21 mouse cellular contexts compared by ENCODE assay signal in the genomic region with DNA sequence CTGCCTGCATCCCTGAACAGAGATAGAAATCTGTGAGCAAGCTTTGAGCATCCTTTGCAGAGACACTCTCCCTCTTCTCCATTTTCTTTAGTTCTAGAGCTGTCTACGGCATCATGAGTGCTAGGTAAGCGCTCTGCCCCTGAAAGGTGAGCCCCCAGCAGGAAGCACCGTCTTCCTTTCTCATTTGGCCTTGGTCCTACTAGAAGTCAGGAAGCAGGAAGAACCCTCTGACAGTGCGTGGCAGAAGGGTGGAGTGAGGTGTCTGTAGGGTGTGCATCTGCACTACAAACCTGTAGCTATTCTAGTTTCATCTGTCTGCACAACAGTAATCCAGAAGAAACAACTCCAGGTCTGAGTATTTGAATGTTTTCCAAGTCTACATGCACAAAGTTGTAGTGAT.
DNase-seq lines count a peak whose midpoint lies in the region; ATAC-seq lines count a peak whose summit lies in the region.
"Had no signal": no experiment of that assay in that cellular context is flagged by ENCODE, and none has a peak within 500 bp of the region (broad histone marks: within the 10 kb centered on the region; RNA-seq: fewer than 3 reads in every experiment).

No protein-coding gene starts in this region.

- DNase-seq in embryonic facial prominence, embryonic 10.5 days (ENCODE audit: low spot score): no peak
- no peak for DNase-seq in hindbrain, embryonic 10.5 days (ENCODE audit: low spot score)
- peak; percentile 12 for DNase-seq in thymus, postnatal 25 days
- DNase-seq in thymus, postnatal 0 days (ENCODE audit: low spot score): no peak
- DNase-seq: adrenal gland, adult 2 months; adrenal gland, postnatal 25 days; cerebellum, adult 8-10 months; cerebellum, postnatal 14 days; embryo, embryonic 11 days; gastrocnemius, postnatal 10 days; heart, adult 2 months; heart, postnatal 36 days had no signal

- H3K9ac ChIP-seq in embryonic facial prominence, embryonic 12.5 days: no peak overlapping the region
- no peak overlapping the region for H3K9ac ChIP-seq in hindbrain, embryonic 16.5 days (ENCODE audit: low read depth, low read length)
- H3K9ac ChIP-seq in limb, embryonic 13.5 days: no peak overlapping the region
- no peak overlapping the region for H3K9ac ChIP-seq in midbrain, embryonic 13.5 days (replicated peaks)
- H3K9ac ChIP-seq: embryonic facial prominence, embryonic 13.5 days; forebrain, embryonic 15.5 days; heart, embryonic 12.5 days; hindbrain, embryonic 13.5 days; intestine, embryonic 15.5 days had no signal

- 0 out of 2 replicates have a peak, but pooled peaks cover 5% of the 10 kb centered on the region for H3K9me3 ChIP-seq in embryonic facial prominence, embryonic 12.5 days
- peaks cover 7% of the 10 kb centered on the region; the same call in 1 of the 2 replicates for H3K9me3 ChIP-seq in embryonic facial prominence, embryonic 10.5 days
- peaks cover 10% of the 10 kb centered on the region; the same call in 1 of the 2 replicates for H3K9me3 ChIP-seq in hindbrain, embryonic 10.5 days
- peaks cover 2% of the 10 kb centered on the region; the same call in 1 of the 2 replicates for H3K9me3 ChIP-seq in hindbrain, embryonic 16.5 days (ENCODE audit: control insufficient read depth, low read length)
- H3K9me3 ChIP-seq in limb, embryonic 13.5 days: peaks cover 7% of the 10 kb centered on the region
- peaks cover 4% of the 10 kb centered on the region; the same call in 1 of the 2 replicates for H3K9me3 ChIP-seq in midbrain, embryonic 13.5 days
- H3K9me3 ChIP-seq: forebrain, embryonic 15.5 days; heart, embryonic 12.5 days; intestine, embryonic 15.5 days had no signal

- H3K4me3 ChIP-seq in embryonic facial prominence, embryonic 12.5 days: no peak overlapping the region
- H3K4me3 ChIP-seq in embryonic facial prominence, embryonic 10.5 days: no peak overlapping the region
- no peak overlapping the region for H3K4me3 ChIP-seq in hindbrain, embryonic 10.5 days
- no peak overlapping the region for H3K4me3 ChIP-seq in hindbrain, embryonic 16.5 days (ENCODE audit: low read length)
- no peak overlapping the region for H3K4me3 ChIP-seq in limb, embryonic 13.5 days
- H3K4me3 ChIP-seq in midbrain, embryonic 13.5 days (replicated peaks): no peak overlapping the region
- H3K4me3 ChIP-seq: embryonic facial prominence, embryonic 13.5 days; forebrain, embryonic 15.5 days; heart, adult 2 months; heart, embryonic 12.5 days; hindbrain, embryonic 13.5 days; intestine, embryonic 15.5 days had no signal

- H3K27me3 ChIP-seq in embryonic facial prominence, embryonic 12.5 days: no peaks in the 10 kb centered on the region
- no peaks in the 10 kb centered on the region for H3K27me3 ChIP-seq in embryonic facial prominence, embryonic 10.5 days (replicated peaks; ENCODE audit: low read depth, poor library complexity, severe bottlenecking)
- no peaks in the 10 kb centered on the region for H3K27me3 ChIP-seq in hindbrain, embryonic 10.5 days (ENCODE audit: insufficient read depth, poor library complexity, severe bottlenecking)
- no peaks in the 10 kb centered on the region for H3K27me3 ChIP-seq in hindbrain, embryonic 16.5 days (replicated peaks; ENCODE audit: control insufficient read depth, insufficient read depth, low read length)
- no peaks in the 10 kb centered on the region for H3K27me3 ChIP-seq in limb, embryonic 13.5 days
- no peaks in the 10 kb centered on the region for H3K27me3 ChIP-seq in midbrain, embryonic 13.5 days
- H3K27me3 ChIP-seq: embryonic facial prominence, embryonic 13.5 days; forebrain, embryonic 15.5 days; heart, embryonic 12.5 days; hindbrain, embryonic 13.5 days; intestine, embryonic 15.5 days had no signal

- H3K36me3 ChIP-seq in embryonic facial prominence, embryonic 12.5 days: no peaks in the 10 kb centered on the region
- peaks cover 3% of the 10 kb centered on the region; the same call in 1 of the 2 replicates for H3K36me3 ChIP-seq in embryonic facial prominence, embryonic 10.5 days (replicated peaks)
- no peaks in the 10 kb centered on the region for H3K36me3 ChIP-seq in hindbrain, embryonic 10.5 days
- no peaks in the 10 kb centered on the region for H3K36me3 ChIP-seq in hindbrain, embryonic 16.5 days (ENCODE audit: control insufficient read depth, insufficient read depth, low read length)
- 0 out of 2 replicates have a peak, but pooled peaks cover 4% of the 10 kb centered on the region for H3K36me3 ChIP-seq in limb, embryonic 13.5 days
- H3K36me3 ChIP-seq in midbrain, embryonic 13.5 days: peaks cover 4% of the 10 kb centered on the region; the same call in 1 of the 2 replicates
- H3K36me3 ChIP-seq: embryonic facial prominence, embryonic 13.5 days; forebrain, embryonic 15.5 days; heart, embryonic 12.5 days; hindbrain, embryonic 13.5 days; intestine, embryonic 15.5 days had no signal

- H3K4me2 ChIP-seq in embryonic facial prominence, embryonic 12.5 days (replicated peaks): no peak overlapping the region
- no peak overlapping the region for H3K4me2 ChIP-seq in hindbrain, embryonic 16.5 days (ENCODE audit: low read length)
- no peak overlapping the region for H3K4me2 ChIP-seq in limb, embryonic 13.5 days (replicated peaks)
- H3K4me2 ChIP-seq in midbrain, embryonic 13.5 days (replicated peaks): no peak overlapping the region
- H3K4me2 ChIP-seq: embryonic facial prominence, embryonic 13.5 days; forebrain, embryonic 15.5 days; heart, embryonic 12.5 days; hindbrain, embryonic 13.5 days; intestine, embryonic 15.5 days had no signal

- H3K4me1 ChIP-seq in embryonic facial prominence, embryonic 12.5 days: peaks cover 13% of the 10 kb centered on the region
- peaks cover 45% of the 10 kb centered on the region for H3K4me1 ChIP-seq in embryonic facial prominence, embryonic 10.5 days
- peaks cover 40% of the 10 kb centered on the region for H3K4me1 ChIP-seq in hindbrain, embryonic 10.5 days (replicated peaks)
- peaks cover 12% of the 10 kb centered on the region for H3K4me1 ChIP-seq in hindbrain, embryonic 16.5 days (ENCODE audit: control insufficient read depth, insufficient read depth, low read depth, low read length)
- H3K4me1 ChIP-seq in limb, embryonic 13.5 days: peaks cover 31% of the 10 kb centered on the region
- H3K4me1 ChIP-seq in midbrain, embryonic 13.5 days (replicated peaks): peaks cover 40% of the 10 kb centered on the region

- 70% methylated on average over 4 of the region's 4 CpGs for WGBS in embryonic facial prominence, embryonic 12.5 days
- 81% methylated on average over 4 of the region's 4 CpGs for WGBS in embryonic facial prominence, embryonic 10.5 days
- 79% methylated on average over 4 of the region's 4 CpGs for WGBS in hindbrain, embryonic 10.5 days
- 81% methylated on average over 4 of the region's 4 CpGs for WGBS in hindbrain, embryonic 16.5 days
- 81% methylated on average over 4 of the region's 4 CpGs for WGBS in limb, embryonic 13.5 days
- WGBS in midbrain, embryonic 13.5 days: 90% methylated on average over 4 of the region's 4 CpGs

- H3K27ac ChIP-seq in embryonic facial prominence, embryonic 12.5 days: peak overlapping the region; percentile 54; the same call in 1 of the 2 replicates
- H3K27ac ChIP-seq in embryonic facial prominence, embryonic 10.5 days (replicated peaks): no peak overlapping the region
- 0 out of 2 replicates have a peak overlapping the region, but pooled peaks have one; percentile 29 for H3K27ac ChIP-seq in hindbrain, embryonic 10.5 days
- no peak overlapping the region for H3K27ac ChIP-seq in hindbrain, embryonic 16.5 days (ENCODE audit: low read depth, low read length)
- H3K27ac ChIP-seq in limb, embryonic 13.5 days: peak overlapping the region; percentile 22; the same call in 1 of the 2 replicates
- no peak overlapping the region for H3K27ac ChIP-seq in midbrain, embryonic 13.5 days
- H3K27ac ChIP-seq: embryonic facial prominence, embryonic 13.5 days; forebrain, embryonic 15.5 days; heart, adult 2 months; hindbrain, embryonic 13.5 days; intestine, embryonic 15.5 days had no signal

- ATAC-seq in embryonic facial prominence, embryonic 12.5 days (ENCODE audit: insufficient number of reproducible peaks, insufficient read depth, low FRiP score, low TSS enrichment): no peak
- no peak for ATAC-seq in hindbrain, embryonic 16.5 days
- ATAC-seq in limb, embryonic 13.5 days (ENCODE audit: low FRiP score, low read depth): no peak
- ATAC-seq in midbrain, embryonic 13.5 days: no peak
- ATAC-seq: forebrain, embryonic 15.5 days; intestine, embryonic 15.5 days had no signal

Comparison
In these comparisons a context has a peak if more than half of its experiments do, and no peak if none do; other contexts are left out.
1. H3K27ac ChIP-seq: peak in embryonic facial prominence, embryonic 12.5 days (single experiment), hindbrain, embryonic 10.5 days (single experiment) and limb, embryonic 13.5 days (single experiment); none in embryonic facial prominence, embryonic 10.5 days (single experiment), hindbrain, embryonic 16.5 days (single experiment) and midbrain, embryonic 13.5 days (single experiment).